Mouse (Mus musculus) kidney, embryonic 15.5 days (tissue): ENCODE data around the gene Cdsn. TPM values are rescaled to one million over a fixed set of nuclear protein-coding genes. Genes with fewer than 3 reads are reported as not detected.

Experiments used
- ATAC-seq: fragments of 200-750 bp; cut with Nextera tagmentation; replicated peaks from 2 replicates; pipeline ENCODE4 v1.8.0; 2017; ENCODE audit warnings: moderate TSS enrichment; ENCODE audit not compliant: low FRiP score
- H3K27ac ChIP-seq: fragments of 300-500 bp; sonication (generic); 2 replicates; pipeline ENCODE4 v1.5.1; 2015; ENCODE audit warnings: mild to moderate bottlenecking, inconsistent platforms
- H3K27me3 ChIP-seq: fragments of 300-500 bp; sonication (generic); 2 replicates; pipeline ENCODE4 v1.6.1; 2015; ENCODE audit warnings: inconsistent platforms
- H3K36me3 ChIP-seq: fragments of 300-500 bp; sonication (generic); 2 replicates; pipeline ENCODE4 v1.6.1; 2015; ENCODE audit warnings: inconsistent platforms
- H3K4me1 ChIP-seq: fragments of 300-500 bp; sonication (generic); 2 replicates; pipeline ENCODE4 v1.6.1; 2015; ENCODE audit warnings: inconsistent platforms
- H3K4me2 ChIP-seq: fragments of 300-500 bp; sonication (generic); 2 replicates; pipeline ENCODE4 v1.6.1; 2015; ENCODE audit warnings: moderate library complexity, mild to moderate bottlenecking, inconsistent platforms
- H3K4me3 ChIP-seq: fragments of 300-500 bp; sonication (generic); replicated peaks from 2 replicates; pipeline ENCODE4 v1.5.1; 2015; ENCODE audit warnings: mild to moderate bottlenecking, inconsistent platforms
- H3K9ac ChIP-seq: fragments of 300-500 bp; sonication (generic); 2 replicates; pipeline ENCODE4 v1.6.1; 2015; ENCODE audit warnings: mild to moderate bottlenecking, inconsistent platforms
- H3K9me3 ChIP-seq: fragments of 300-500 bp; sonication (generic); replicated peaks from 2 replicates; pipeline ENCODE4 v1.6.1; 2016; ENCODE audit warnings: inconsistent platforms
- WGBS: fragments of 180-500 bp; shearing (Covaris S2); methylation state at CpG from one replicate; pipeline ENCODE4 v1.1.7; 2015; ENCODE audit warnings: mixed read lengths; 5-methylcytosine and 5-hydroxymethylcytosine counted together
- polyA plus RNA-seq: library from polyadenylated mRNA; unstranded; fragments of >200 nt; fragmentation: Nextera tagmentation; extraction: Ambion mirVana; gene quantifications from 2 replicates; pipeline ENCODE4 v1.2.1, GENCODE M21; 2015

Gene Cdsn
- polyA plus RNA-seq, 1 experiment from 2014 or later = not detected

GRCm38 (mm10) chr17:35556186-35556765 lies 4.3 kb downstream of the Cdsn start:
- Histone ChIP-seq H3K36me3 (no peaks in the 10 kb centered on the region), H3K27me3 (no peaks in the 10 kb centered on the region), H3K4me3 (no peak overlapping the region), H3K4me1 (peaks cover 4% of the 10 kb centered on the region; the same call in 1 of the 2 replicates), H3K4me2 (no peak overlapping the region), H3K27ac (no peak overlapping the region), H3K9me3 (no peaks in the 10 kb centered on the region), H3K9ac (no peak overlapping the region)
- ATAC-seq = no peak
- WGBS = 89% methylated on average over 13 of the region's 13 CpGs

GRCm38 (mm10) chr17:35556812-35557211 lies 4.9 kb downstream of the Cdsn start:
- Histone ChIP-seq H3K4me2 (no peak overlapping the region), H3K9me3 (no peaks in the 10 kb centered on the region), H3K4me1 (peaks cover 4% of the 10 kb centered on the region; the same call in 1 of the 2 replicates), H3K9ac (no peak overlapping the region), H3K27ac (no peak overlapping the region), H3K36me3 (no peaks in the 10 kb centered on the region), H3K4me3 (no peak overlapping the region), H3K27me3 (no peaks in the 10 kb centered on the region)
- no peak for ATAC-seq
- 25% methylated on average over 5 of the region's 5 CpGs for whole genome bisulfite sequencing

- H3K36me3 ChIP-seq = no peaks in the 10 kb centered on the region
- H3K4me1 ChIP-seq = peaks cover 4% of the 10 kb centered on the region; the same call in 1 of the 2 replicates
- H3K4me2 ChIP-seq = no peak overlapping the region
- no peak overlapping the region for H3K4me3 ChIP-seq
- 71% methylated on average over 9 of the region's 9 CpGs for WGBS
- no peaks in the 10 kb centered on the region for H3K27me3 ChIP-seq
- no peaks in the 10 kb centered on the region for H3K9me3 ChIP-seq
- ATAC-seq = no peak
- no peak overlapping the region for H3K27ac ChIP-seq
- no peak overlapping the region for H3K9ac ChIP-seq
These were observed 5.4 kb downstream of the Cdsn start for GRCm38 (mm10) chr17:35557351-35557750.

- no peak for ATAC-seq
- Histone ChIP-seq H3K36me3 (no peaks in the 10 kb centered on the region), H3K9ac (no peak overlapping the region), H3K4me2 (no peak overlapping the region), H3K4me1 (peaks cover 4% of the 10 kb centered on the region; the same call in 1 of the 2 replicates), H3K4me3 (no peak overlapping the region), H3K27me3 (no peaks in the 10 kb centered on the region), H3K9me3 (no peaks in the 10 kb centered on the region), H3K27ac (no peak overlapping the region)
- 59% methylated on average over 8 of the region's 8 CpGs for WGBS
These were observed 6.3 kb downstream of the Cdsn start for GRCm38 (mm10) chr17:35558216-35558615.

GRCm38 (mm10) chr17:35567150-35567549 lies 15.2 kb downstream of the Cdsn start, which contains the start of gene 2300002M23Rik:
2300002M23Rik (plus strand) TSS chr17:35567450.
- peaks cover 37% of the 10 kb centered on the region for H3K27me3 ChIP-seq
- H3K4me1 ChIP-seq = peaks cover 9% of the 10 kb centered on the region
- H3K4me2 ChIP-seq = no peak within 1 kb of the TSS
- no peak within 1 kb of the TSS for H3K27ac ChIP-seq
- no peak for ATAC-seq
- 65% methylated on average over 3 of the region's 3 CpGs for WGBS
- no peaks in the 10 kb centered on the region for H3K36me3 ChIP-seq
- H3K9me3 ChIP-seq = no peaks in the 10 kb centered on the region
- H3K4me3 ChIP-seq = no peak within 1 kb of the TSS
- no peak within 1 kb of the TSS for H3K9ac ChIP-seq

- ATAC-seq = 0 out of 2 replicates have a peak, but pooled peaks have one; percentile 22
These were observed 15.8 kb downstream of the Cdsn start for GRCm38 (mm10) chr17:35567767-35568166.

GRCm38 (mm10) chr17:35569091-35569944 lies 17.4 kb downstream of the Cdsn start:
- Histone ChIP-seq H3K27me3 (peaks cover 37% of the 10 kb centered on the region), H3K9ac (peak overlapping the region; percentile 29; the same call in 1 of the 2 replicates), H3K4me3 (peak overlapping the region; percentile 28), H3K36me3 (no peaks in the 10 kb centered on the region), H3K9me3 (no peaks in the 10 kb centered on the region), H3K27ac (no peak overlapping the region), H3K4me1 (peaks cover 9% of the 10 kb centered on the region), H3K4me2 (peak overlapping the region; percentile 57)
- ATAC-seq = peak; percentile 43; the same call in 1 of the 2 replicates
- 5% methylated on average over 28 of the region's 28 CpGs for WGBS

More at GRCm38 (mm10) chr17:35567767-35568166, 15.8 kb downstream of the Cdsn start:
- Histone ChIP-seq H3K27me3 (peaks cover 37% of the 10 kb centered on the region), H3K4me1 (peaks cover 9% of the 10 kb centered on the region), H3K27ac (no peak overlapping the region), H3K4me3 (no peak overlapping the region), H3K4me2 (no peak overlapping the region), H3K36me3 (no peaks in the 10 kb centered on the region), H3K9ac (no peak overlapping the region), H3K9me3 (no peaks in the 10 kb centered on the region)
- WGBS = 20% methylated on average over 9 of the region's 9 CpGs

GRCm38 (mm10) chr17:35570836-35571235 lies 18.9 kb downstream of the Cdsn start:
- Histone ChIP-seq H3K27me3 (peaks cover 35% of the 10 kb centered on the region), H3K4me1 (peaks cover 13% of the 10 kb centered on the region), H3K36me3 (no peaks in the 10 kb centered on the region), H3K9ac (no peak overlapping the region), H3K9me3 (no peaks in the 10 kb centered on the region), H3K4me3 (no peak overlapping the region), H3K4me2 (no peak overlapping the region), H3K27ac (no peak overlapping the region)
- no peak for ATAC-seq
- 76% methylated on average over 14 of the region's 14 CpGs for WGBS

GRCm38 (mm10) chr17:35571477-35571876 lies 19.5 kb downstream of the Cdsn start:
- Histone ChIP-seq H3K4me1 (peaks cover 13% of the 10 kb centered on the region), H3K27me3 (peaks cover 31% of the 10 kb centered on the region), H3K27ac (no peak overlapping the region), H3K9ac (no peak overlapping the region), H3K4me3 (no peak overlapping the region), H3K4me2 (no peak overlapping the region), H3K36me3 (no peaks in the 10 kb centered on the region), H3K9me3 (no peaks in the 10 kb centered on the region)
- no peak for ATAC-seq
- 94% methylated on average over 7 of the region's 7 CpGs for WGBS

GRCm38 (mm10) chr17:35578211-35578610 lies 26.3 kb downstream of the Cdsn start:
- 21% methylated on average over 6 of the region's 6 CpGs for WGBS
- Histone ChIP-seq H3K9ac (no peak overlapping the region), H3K4me3 (no peak overlapping the region), H3K4me1 (peaks cover 3% of the 10 kb centered on the region; the same call in 1 of the 2 replicates), H3K27ac (no peak overlapping the region), H3K9me3 (no peaks in the 10 kb centered on the region), H3K27me3 (no peaks in the 10 kb centered on the region), H3K36me3 (no peaks in the 10 kb centered on the region), H3K4me2 (no peak overlapping the region)
- ATAC-seq = no peak

- no peak for ATAC-seq
- Histone ChIP-seq H3K4me2 (no peak overlapping the region), H3K4me1 (peaks cover 3% of the 10 kb centered on the region; the same call in 1 of the 2 replicates), H3K9ac (no peak overlapping the region), H3K36me3 (no peaks in the 10 kb centered on the region), H3K9me3 (no peaks in the 10 kb centered on the region), H3K27ac (no peak overlapping the region), H3K27me3 (no peaks in the 10 kb centered on the region), H3K4me3 (no peak overlapping the region)
- WGBS = 92% methylated on average over 1 of the region's 1 CpGs
These were observed 31.0 kb downstream of the Cdsn start for GRCm38 (mm10) chr17:35582900-35583299.

- H3K9ac ChIP-seq = no peak overlapping the region
- H3K4me2 ChIP-seq = peak overlapping the region; percentile 37
- H3K4me1 ChIP-seq = peaks cover 3% of the 10 kb centered on the region; the same call in 1 of the 2 replicates
- H3K9me3 ChIP-seq = no peaks in the 10 kb centered on the region
- WGBS = 17% methylated on average over 16 of the region's 16 CpGs
- H3K36me3 ChIP-seq = no peaks in the 10 kb centered on the region
- H3K4me3 ChIP-seq = no peak overlapping the region
- H3K27me3 ChIP-seq = no peaks in the 10 kb centered on the region
- H3K27ac ChIP-seq = no peak overlapping the region
- ATAC-seq = peak; percentile 56; the same call in 1 of the 2 replicates
These were observed 32.5 kb downstream of the Cdsn start for GRCm38 (mm10) chr17:35584330-35584937.
